Mouse (Mus musculus): Measurements from ENCODE around the gene Npcd. TPM values are rescaled to one million over a fixed set of nuclear protein-coding genes. Genes with fewer than 3 reads are reported as not detected.

The Npcd gene
- polyA plus RNA-seq, 1 experiment: not detected

DNA sequence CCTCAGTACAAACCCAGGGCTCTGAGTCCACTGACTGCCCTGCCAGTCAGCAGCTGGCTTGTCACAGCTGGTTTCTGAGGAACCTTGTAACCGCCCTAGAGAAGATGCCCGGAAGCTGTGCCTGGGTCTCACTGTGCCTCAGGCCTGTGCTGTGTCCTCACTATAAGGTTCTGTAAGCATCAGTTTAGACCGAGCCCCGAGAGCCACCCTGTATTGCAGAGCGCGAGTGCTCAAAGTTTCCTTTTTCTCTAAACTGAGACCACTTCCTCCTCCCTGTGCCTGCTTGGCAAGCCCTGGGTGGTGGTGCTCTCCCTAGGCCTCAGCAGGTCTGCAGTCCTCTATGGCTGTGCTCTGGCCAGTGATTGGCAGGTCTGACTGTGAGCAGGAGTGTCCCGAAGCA, 84.9 kb downstream of the Npcd start:
- no peak overlapping the region for H3K4me3 ChIP-seq (ENCODE audit: insufficient read depth, low read length)
- no peak overlapping the region for H3K27ac ChIP-seq (ENCODE audit: insufficient read depth, low read depth, low read length)
- peak; percentile 5; the same call in 1 of the 2 replicates for TF ChIP-seq CTCF (IDR thresholded peaks at IDR 0.05; ENCODE audit: low read depth, low read length)
- no peak for TF ChIP-seq POLR2A (IDR thresholded peaks at IDR 0.05; ENCODE audit: borderline replicate concordance, low read depth, low read length)
- no peaks in the 10 kb centered on the region for H3K4me1 ChIP-seq (ENCODE audit: control insufficient read depth, insufficient read depth, low read length)

DNA sequence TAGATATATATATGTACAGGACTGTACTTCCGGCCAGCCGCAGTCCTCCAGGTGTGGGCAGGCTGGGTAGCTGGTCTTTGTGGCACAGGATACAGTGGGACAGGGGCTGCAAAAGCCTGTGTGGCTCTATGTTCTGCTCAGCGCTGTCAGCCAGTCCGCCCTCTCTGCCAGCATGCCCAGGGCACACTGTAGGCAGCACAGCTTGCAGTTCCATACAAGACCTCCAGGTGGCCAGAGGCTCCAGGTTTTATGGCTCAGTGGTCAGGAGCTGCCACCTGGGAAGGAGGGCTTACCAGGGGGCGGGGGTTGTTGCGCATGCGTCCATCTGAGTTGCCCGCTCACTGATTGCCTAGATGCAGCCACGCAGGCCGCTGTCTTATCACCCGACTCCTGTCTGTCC, 86.0 kb downstream of the Npcd start:
- TF ChIP-seq POLR2A (IDR thresholded peaks at IDR 0.05; ENCODE audit: borderline replicate concordance, low read depth, low read length) (no peak), CTCF (IDR thresholded peaks at IDR 0.05; ENCODE audit: low read depth, low read length) (no peak)
- Histone ChIP-seq H3K4me1 (ENCODE audit: control insufficient read depth, insufficient read depth, low read length) (peaks cover 3% of the 10 kb centered on the region), H3K4me3 (ENCODE audit: insufficient read depth, low read length) (no peak overlapping the region), H3K27ac (ENCODE audit: insufficient read depth, low read depth, low read length) (no peak overlapping the region)

DNA sequence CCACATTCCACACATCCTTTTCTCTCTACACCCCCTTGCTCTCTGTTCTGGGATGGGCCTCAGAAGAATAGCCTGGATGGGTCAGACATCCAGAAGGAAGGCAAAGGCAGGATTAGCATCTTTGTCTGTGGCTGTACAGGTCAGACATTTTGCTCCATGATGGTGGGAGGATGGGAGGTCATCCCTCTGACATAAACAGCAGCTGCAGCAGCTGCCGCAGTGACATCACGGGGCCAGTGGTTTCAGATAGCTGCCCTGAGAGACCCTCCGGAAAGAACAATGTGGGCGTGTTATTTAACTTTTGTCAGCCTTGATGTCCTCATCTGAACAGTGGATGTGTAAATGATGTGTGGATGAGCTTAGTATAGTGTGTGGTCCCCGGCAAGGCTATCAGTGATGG, 88.2 kb downstream of the Npcd start:
- Histone ChIP-seq H3K4me3 (ENCODE audit: insufficient read depth, low read length) (no peak overlapping the region), H3K27ac (ENCODE audit: insufficient read depth, low read depth, low read length) (no peak overlapping the region), H3K4me1 (ENCODE audit: control insufficient read depth, insufficient read depth, low read length) (peaks cover 9% of the 10 kb centered on the region)
- TF ChIP-seq POLR2A (IDR thresholded peaks at IDR 0.05; ENCODE audit: borderline replicate concordance, low read depth, low read length) (no peak), CTCF (IDR thresholded peaks at IDR 0.05; ENCODE audit: low read depth, low read length) (no peak)

DNA sequence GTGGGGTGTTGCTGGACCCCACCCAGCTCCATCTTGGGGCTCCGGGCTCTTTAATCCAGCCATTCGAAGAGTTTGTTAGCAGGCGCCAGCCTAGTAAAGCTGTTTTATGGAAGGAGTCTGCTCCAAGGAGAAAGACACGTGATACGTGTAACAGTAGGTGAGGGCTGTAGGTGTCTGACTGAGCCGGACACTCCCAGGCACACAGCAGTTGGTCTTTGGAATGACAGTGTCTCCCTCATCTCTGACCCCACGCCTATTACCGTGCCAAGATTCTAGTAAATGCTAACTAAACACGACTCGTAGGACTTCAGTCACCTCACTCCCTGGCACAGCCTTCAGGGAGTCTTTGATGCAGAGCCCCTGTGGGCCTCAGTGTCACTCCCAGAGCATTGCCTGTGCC, 88.7 kb downstream of the Npcd start:
- TF ChIP-seq CTCF (IDR thresholded peaks at IDR 0.05; ENCODE audit: low read depth, low read length): no peak
- TF ChIP-seq POLR2A (IDR thresholded peaks at IDR 0.05; ENCODE audit: borderline replicate concordance, low read depth, low read length): no peak
- no peak overlapping the region for H3K27ac ChIP-seq (ENCODE audit: insufficient read depth, low read depth, low read length)
- no peak overlapping the region for H3K4me3 ChIP-seq (ENCODE audit: insufficient read depth, low read length)
- peaks cover 13% of the 10 kb centered on the region for H3K4me1 ChIP-seq (ENCODE audit: control insufficient read depth, insufficient read depth, low read length)

DNA sequence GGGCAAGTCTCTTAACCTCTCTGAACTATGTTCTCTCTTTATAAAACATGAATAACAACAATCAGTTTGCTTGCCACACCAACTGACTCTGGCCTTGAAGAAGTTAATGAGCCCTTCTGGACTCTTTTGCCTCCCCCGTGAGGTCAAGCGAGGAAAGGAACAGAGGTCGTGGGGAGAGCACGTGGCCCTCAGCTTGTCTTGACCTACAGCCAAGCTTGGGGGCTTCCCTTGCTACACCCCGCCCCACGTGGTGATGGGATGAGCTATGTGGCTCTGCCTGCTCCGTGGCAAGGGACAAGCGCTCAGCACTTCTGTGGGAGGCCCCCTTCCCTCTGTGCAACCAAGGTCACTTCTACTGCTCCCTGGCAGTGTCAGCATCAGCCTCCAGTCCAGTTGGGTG, 89.3 kb downstream of the Npcd start:
- H3K4me1 ChIP-seq (ENCODE audit: control insufficient read depth, insufficient read depth, low read length): peaks cover 13% of the 10 kb centered on the region
- no peak overlapping the region for H3K27ac ChIP-seq (ENCODE audit: insufficient read depth, low read depth, low read length)
- TF ChIP-seq CTCF (IDR thresholded peaks at IDR 0.05; ENCODE audit: low read depth, low read length): no peak
- TF ChIP-seq POLR2A (IDR thresholded peaks at IDR 0.05; ENCODE audit: borderline replicate concordance, low read depth, low read length): no peak
- H3K4me3 ChIP-seq (ENCODE audit: insufficient read depth, low read length): no peak overlapping the region

DNA sequence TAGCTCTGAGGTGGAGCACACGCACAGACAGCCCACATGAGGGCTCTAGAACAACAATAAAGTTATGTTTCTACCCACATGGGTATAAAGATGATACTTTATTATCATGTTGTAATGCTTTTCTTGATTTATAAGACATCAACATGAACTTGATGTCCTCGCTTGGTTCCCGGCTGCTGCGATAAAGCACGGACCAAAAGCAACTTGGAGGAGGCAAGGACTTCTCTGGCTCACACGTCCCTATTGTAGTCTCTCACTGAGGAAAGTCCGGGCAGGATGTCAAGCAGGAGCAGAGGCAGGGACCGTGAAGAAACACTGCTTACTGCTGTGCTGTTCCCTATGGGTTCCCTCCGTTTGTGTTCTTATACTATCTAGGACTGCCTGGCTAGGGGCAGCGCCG, 90.0 kb downstream of the Npcd start:
- TF ChIP-seq CTCF (IDR thresholded peaks at IDR 0.05; ENCODE audit: low read depth, low read length) (no peak), POLR2A (IDR thresholded peaks at IDR 0.05; ENCODE audit: borderline replicate concordance, low read depth, low read length) (no peak)
- Histone ChIP-seq H3K4me3 (ENCODE audit: insufficient read depth, low read length) (no peak overlapping the region), H3K27ac (ENCODE audit: insufficient read depth, low read depth, low read length) (no peak overlapping the region), H3K4me1 (ENCODE audit: control insufficient read depth, insufficient read depth, low read length) (peaks cover 13% of the 10 kb centered on the region)

DNA sequence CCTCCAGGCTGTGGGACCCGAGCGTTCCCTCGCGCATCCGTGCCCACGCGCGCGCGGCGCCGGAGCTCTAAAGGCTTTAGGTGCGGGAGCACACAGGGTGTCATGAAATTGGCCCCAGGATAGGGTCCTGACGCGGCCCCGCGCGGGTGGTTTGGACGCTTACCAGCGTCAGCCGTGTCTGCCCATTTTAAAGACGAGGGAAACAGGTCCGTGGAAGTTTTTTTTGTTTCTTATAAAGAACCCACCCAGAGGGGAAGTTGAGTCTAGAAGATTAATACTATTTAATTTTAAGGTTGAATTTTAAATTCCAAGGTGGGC, 91.4 kb downstream of the Npcd start:
- Histone ChIP-seq H3K4me1 (ENCODE audit: control insufficient read depth, insufficient read depth, low read length) (peaks cover 13% of the 10 kb centered on the region), H3K27ac (ENCODE audit: insufficient read depth, low read depth, low read length) (no peak overlapping the region), H3K4me3 (ENCODE audit: insufficient read depth, low read length) (peak overlapping the region; percentile 78)
- TF ChIP-seq POLR2A (IDR thresholded peaks at IDR 0.05; ENCODE audit: borderline replicate concordance, low read depth, low read length): no peak
- TF ChIP-seq CTCF (IDR thresholded peaks at IDR 0.05; ENCODE audit: low read depth, low read length): no peak

- Histone ChIP-seq H3K27ac (ENCODE audit: insufficient read depth, low read depth, low read length) (peak within 1 kb of the TSS; percentile 78), H3K4me3 (ENCODE audit: insufficient read depth, low read length) (peak within 1 kb of the TSS; percentile 78), H3K4me1 (ENCODE audit: control insufficient read depth, insufficient read depth, low read length) (peaks cover 13% of the 10 kb centered on the region)
- TF ChIP-seq POLR2A (IDR thresholded peaks at IDR 0.05; ENCODE audit: borderline replicate concordance, low read depth, low read length) (no peak), CTCF (IDR thresholded peaks at IDR 0.05; ENCODE audit: low read depth, low read length) (no peak)
Measured at GRCm38 (mm10) chr15:79741921-79742705, 91.9 kb downstream of the Npcd start, which contains the start of gene Sun2. TSS of gene Sun2 (minus strand) at chr15:79742536.

- Histone ChIP-seq H3K27ac (ENCODE audit: insufficient read depth, low read depth, low read length) (peak overlapping the region; percentile 78), H3K4me1 (ENCODE audit: control insufficient read depth, insufficient read depth, low read length) (peaks cover 13% of the 10 kb centered on the region), H3K4me3 (ENCODE audit: insufficient read depth, low read length) (peak overlapping the region; percentile 78)
- no peak for TF ChIP-seq CTCF (IDR thresholded peaks at IDR 0.05; ENCODE audit: low read depth, low read length)
- TF ChIP-seq POLR2A (IDR thresholded peaks at IDR 0.05; ENCODE audit: borderline replicate concordance, low read depth, low read length): no peak
Measured at GRCm38 (mm10) chr15:79741173-79741858, 92.7 kb downstream of the Npcd start.

GRCm38 (mm10) chr15:79740739-79741138, 93.3 kb downstream of the Npcd start:
- no peak for TF ChIP-seq POLR2A (IDR thresholded peaks at IDR 0.05; ENCODE audit: borderline replicate concordance, low read depth, low read length)
- no peak for TF ChIP-seq CTCF (IDR thresholded peaks at IDR 0.05; ENCODE audit: low read depth, low read length)
- Histone ChIP-seq H3K4me1 (ENCODE audit: control insufficient read depth, insufficient read depth, low read length) (peaks cover 13% of the 10 kb centered on the region), H3K4me3 (ENCODE audit: insufficient read depth, low read length) (peak overlapping the region; percentile 78; the same call in 1 of the 2 replicates), H3K27ac (ENCODE audit: insufficient read depth, low read depth, low read length) (no peak overlapping the region)

Other genes starting within 250 kb of the Npcd start
- 0.86 TPM in 1 of 2 replicates, not detected in the other for gene Dmc1, start 229.1 kb downstream of the Npcd start, polyA plus RNA-seq (2012; ENCODE audit: insufficient read depth, insufficient read length, missing spikeins)
- 2.2 and 2.6 TPM in 2 replicates for gene Fam227a, start 175.3 kb downstream of the Npcd start, polyA plus RNA-seq (2012; ENCODE audit: insufficient read depth, insufficient read length, missing spikeins)
- 12.5 and 14.7 TPM in 2 replicates for gene Cby1, start 175.0 kb downstream of the Npcd start, polyA plus RNA-seq (2012; ENCODE audit: insufficient read depth, insufficient read length, missing spikeins)
- gene Tomm22, start 163.4 kb downstream of the Npcd start, polyA plus RNA-seq (2012; ENCODE audit: insufficient read depth, insufficient read length, missing spikeins): 129 and 135 TPM in 2 replicates
- 20.2 and 21.0 TPM in 2 replicates for gene Josd1, start 146.3 kb downstream of the Npcd start, polyA plus RNA-seq (2012; ENCODE audit: insufficient read depth, insufficient read length, missing spikeins)
- gene Gtpbp1, start 143.4 kb downstream of the Npcd start, polyA plus RNA-seq (2012; ENCODE audit: insufficient read depth, insufficient read length, missing spikeins): 27.1 and 32.7 TPM in 2 replicates
- 57.1 and 63.2 TPM in 2 replicates for gene Sun2, start 91.7 kb downstream of the Npcd start, polyA plus RNA-seq (2012; ENCODE audit: insufficient read depth, insufficient read length, missing spikeins)
- 23.9 and 26.0 TPM in 2 replicates for gene Dnal4, start 56.4 kb downstream of the Npcd start, polyA plus RNA-seq (2012; ENCODE audit: insufficient read depth, insufficient read length, missing spikeins)
- gene Nptxr, start 29.5 kb downstream of the Npcd start, polyA plus RNA-seq (2012; ENCODE audit: insufficient read depth, insufficient read length, missing spikeins): 3.1 and 4.5 TPM in 2 replicates
- gene Cbx6, start 451 bp upstream of the Npcd start, polyA plus RNA-seq (2012; ENCODE audit: insufficient read depth, insufficient read length, missing spikeins): 7.4 and 7.9 TPM in 2 replicates
- 179 and 198 TPM in 2 replicates for gene Apobec3, start 57.4 kb upstream of the Npcd start, polyA plus RNA-seq (2012; ENCODE audit: insufficient read depth, insufficient read length, missing spikeins)
- gene Cbx7, start 136.9 kb upstream of the Npcd start, polyA plus RNA-seq (2012; ENCODE audit: insufficient read depth, insufficient read length, missing spikeins): 18.5 and 32.9 TPM in 2 replicates
- 47.3 and 52.2 TPM in 2 replicates for gene Pdgfb, start 180.7 kb upstream of the Npcd start, polyA plus RNA-seq (2012; ENCODE audit: insufficient read depth, insufficient read length, missing spikeins)